Mouse (Mus musculus): ENCODE measurements around the gene BC049730.
"Not testable (repeated sequence)": the region's sequence is repeated elsewhere in the genome, so short reads cannot be mapped to it uniquely, and the experiment has no call there.

Gene BC049730

DNA sequence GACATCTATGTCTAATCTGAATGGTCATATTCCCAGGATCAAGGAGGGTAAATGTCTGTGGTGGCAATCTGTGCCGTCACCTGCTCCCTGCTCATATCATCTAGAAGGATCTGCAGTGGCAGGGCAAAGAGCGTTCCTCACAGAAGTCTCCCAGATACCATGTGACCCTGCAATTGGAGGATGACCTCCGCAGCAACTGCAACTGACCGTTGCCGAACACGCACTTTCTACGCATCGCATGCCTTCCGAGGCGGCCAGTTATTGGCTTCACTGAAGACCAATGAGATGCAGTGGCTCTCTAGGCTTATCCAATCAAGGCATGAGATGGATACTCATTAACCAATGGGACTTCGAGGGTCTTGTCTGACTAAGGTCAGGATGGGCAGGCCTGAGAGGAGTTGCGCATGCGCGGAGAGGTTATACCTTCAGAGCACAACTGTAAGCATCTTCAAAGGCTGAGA lies at the start of gene BC049730:
Gene BC049730 (plus strand): TSS at position 411 of the 461 bp plus-strand sequence.
- no peaks in the 10 kb centered on the region for H3K36me3 ChIP-seq (ENCODE audit: control insufficient read depth, insufficient read depth, low read length, poor library complexity, severe bottlenecking)
- no peaks in the 10 kb centered on the region for H3K27me3 ChIP-seq (ENCODE audit: control insufficient read depth, insufficient read depth, low read length, poor library complexity, severe bottlenecking)
- no peak for DNase-seq (ENCODE audit: low read depth, low spot score)

DNA sequence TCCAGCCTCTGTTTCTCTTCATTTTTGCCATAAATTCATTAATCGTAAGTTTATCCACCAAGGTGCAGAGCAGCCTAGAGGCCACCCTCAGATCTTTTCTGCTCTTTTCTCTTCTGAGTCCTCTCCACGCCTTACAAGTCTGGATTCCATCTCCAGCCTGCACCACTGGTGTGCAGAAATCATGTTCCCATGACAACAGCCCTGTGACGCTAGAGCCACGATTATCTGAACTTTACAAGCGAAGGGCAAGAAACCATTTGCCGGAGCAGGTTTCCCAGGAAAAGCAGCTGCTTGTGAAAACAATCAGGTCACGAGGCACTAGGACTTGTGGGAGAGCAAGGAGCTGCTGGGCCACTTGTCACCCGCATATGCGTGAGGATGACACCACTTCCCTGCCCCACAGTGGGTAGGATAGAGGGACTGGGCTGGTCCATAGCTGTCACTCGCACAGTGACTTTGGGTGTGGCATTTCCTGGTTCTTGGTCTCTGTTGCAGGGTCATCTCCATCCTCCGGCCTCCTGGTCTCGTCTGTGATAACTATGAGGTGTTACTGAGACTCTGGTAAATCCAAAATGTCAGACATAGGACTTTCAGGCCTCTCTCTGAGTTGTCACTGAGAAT lies 49.2 kb upstream of the BC049730 start:
- Histone ChIP-seq H3K36me3 (ENCODE audit: control insufficient read depth, insufficient read depth, low read length, poor library complexity, severe bottlenecking) (no peaks in the 10 kb centered on the region), H3K27me3 (ENCODE audit: control insufficient read depth, insufficient read depth, low read length, poor library complexity, severe bottlenecking) (no peaks in the 10 kb centered on the region)
- DNase-seq (ENCODE audit: low read depth, low spot score) = no peak

DNA sequence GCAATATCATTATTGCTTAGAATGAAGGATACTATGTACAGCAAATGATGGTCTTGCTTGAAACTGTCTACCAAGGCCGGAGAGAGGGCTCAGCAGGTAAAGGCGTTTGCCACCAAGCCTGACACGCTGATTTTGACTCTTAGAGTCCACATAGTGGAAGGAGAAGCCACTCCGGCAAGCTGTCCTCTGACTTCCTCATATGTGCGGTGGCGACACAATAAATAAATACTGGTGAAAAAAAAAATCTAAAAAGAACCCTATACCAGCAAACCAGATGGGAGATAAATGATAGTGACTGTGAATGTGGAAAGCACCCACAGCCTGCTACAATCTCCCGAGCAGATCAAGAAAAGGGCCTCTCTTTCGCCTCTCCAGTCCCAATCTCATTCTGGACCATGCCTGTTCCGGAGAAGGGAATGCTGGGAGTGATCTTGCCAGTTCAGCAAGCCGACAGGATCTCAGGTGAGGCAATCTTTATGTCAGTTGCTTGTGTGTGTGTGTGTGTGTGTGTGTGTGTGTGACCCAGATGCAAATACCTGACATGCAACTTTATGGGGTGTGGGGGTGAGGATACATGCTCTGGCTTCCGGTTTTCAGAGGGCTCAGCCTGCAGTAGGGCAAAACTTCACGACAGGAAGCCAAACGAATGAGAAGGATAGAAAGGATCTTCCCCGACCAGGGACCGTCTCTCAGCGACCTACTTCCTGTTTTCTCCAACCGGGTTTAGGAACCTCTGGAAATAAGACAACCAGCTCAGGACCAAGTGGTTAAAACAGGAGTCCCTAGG lies 47.7 kb upstream of the BC049730 start:
- no peaks in the 10 kb centered on the region for H3K27me3 ChIP-seq (ENCODE audit: control insufficient read depth, insufficient read depth, low read length, poor library complexity, severe bottlenecking)
- H3K36me3 ChIP-seq (ENCODE audit: control insufficient read depth, insufficient read depth, low read length, poor library complexity, severe bottlenecking) = no peaks in the 10 kb centered on the region
- DNase-seq (ENCODE audit: low read depth, low spot score) = peak; percentile 44

DNA sequence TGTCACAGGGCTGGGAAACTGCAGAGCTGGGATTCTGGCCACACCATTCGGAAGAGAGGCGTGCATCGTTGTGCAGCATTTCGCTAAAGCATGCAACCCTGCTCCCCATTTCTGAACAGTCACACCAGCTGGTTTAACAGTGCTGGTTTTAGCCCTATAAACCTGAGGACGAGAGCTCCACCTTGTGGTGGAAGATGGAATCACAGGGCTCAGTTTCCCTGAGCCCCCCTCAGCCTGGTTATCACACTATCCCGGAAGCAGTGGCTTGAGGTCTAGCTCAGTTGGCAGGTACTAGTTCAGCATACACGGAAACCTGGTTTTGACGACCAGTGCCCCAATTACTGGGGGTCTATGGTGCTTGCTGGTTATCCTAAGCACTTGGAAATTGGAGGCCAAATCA lies 46.5 kb upstream of the BC049730 start:
- peak; percentile 90 for DNase-seq (ENCODE audit: low read depth, low spot score)
- Histone ChIP-seq H3K36me3 (ENCODE audit: control insufficient read depth, insufficient read depth, low read length, poor library complexity, severe bottlenecking) (no peaks in the 10 kb centered on the region), H3K27me3 (ENCODE audit: control insufficient read depth, insufficient read depth, low read length, poor library complexity, severe bottlenecking) (no peaks in the 10 kb centered on the region)

DNA sequence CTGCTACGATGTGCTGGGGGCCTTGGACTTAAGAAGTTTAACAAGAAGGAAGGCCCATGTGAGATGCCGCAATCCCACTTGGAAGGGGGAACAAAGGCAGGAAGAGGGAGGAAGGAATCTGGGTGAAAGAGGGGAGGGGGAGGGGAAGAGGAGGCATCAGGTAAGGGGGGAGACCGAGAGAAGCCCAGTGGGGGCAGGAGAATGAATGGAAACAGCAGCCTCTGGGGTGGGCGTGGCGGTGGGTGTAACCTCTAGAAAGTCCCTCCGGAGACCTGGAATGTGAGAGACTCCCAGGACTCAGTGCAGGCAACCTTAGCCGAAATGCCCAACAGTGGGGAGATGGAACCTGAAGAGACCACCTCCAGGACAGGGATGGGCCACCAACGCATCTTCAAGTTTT lies 44.7 kb upstream of the BC049730 start:
- no peak for DNase-seq (ENCODE audit: low read depth, low spot score)
- no peaks in the 10 kb centered on the region for H3K27me3 ChIP-seq (ENCODE audit: control insufficient read depth, insufficient read depth, low read length, poor library complexity, severe bottlenecking)
- no peaks in the 10 kb centered on the region for H3K36me3 ChIP-seq (ENCODE audit: control insufficient read depth, insufficient read depth, low read length, poor library complexity, severe bottlenecking)

DNA sequence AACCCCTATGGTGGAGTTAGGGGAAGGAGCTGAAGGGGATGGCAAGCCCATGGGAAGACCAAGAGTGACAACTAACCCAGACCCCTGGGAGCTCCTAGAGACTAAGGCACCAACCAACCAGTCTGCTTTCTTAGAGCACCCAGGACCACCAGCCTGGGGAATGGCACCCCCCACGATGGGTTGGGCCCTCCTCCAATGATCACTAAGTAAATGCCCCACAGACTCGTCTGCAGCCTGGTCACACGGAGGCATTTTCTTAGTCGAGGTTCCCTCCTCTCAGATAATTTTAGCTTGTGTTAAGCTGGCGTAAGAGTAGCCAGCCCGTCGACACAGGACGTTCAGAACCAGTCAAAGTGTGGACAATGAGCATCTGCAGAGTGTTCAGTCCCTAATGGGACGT lies 44.1 kb upstream of the BC049730 start:
- Histone ChIP-seq H3K27me3 (ENCODE audit: control insufficient read depth, insufficient read depth, low read length, poor library complexity, severe bottlenecking) (no peaks in the 10 kb centered on the region), H3K36me3 (ENCODE audit: control insufficient read depth, insufficient read depth, low read length, poor library complexity, severe bottlenecking) (no peaks in the 10 kb centered on the region)
- no peak for DNase-seq (ENCODE audit: low read depth, low spot score)

DNA sequence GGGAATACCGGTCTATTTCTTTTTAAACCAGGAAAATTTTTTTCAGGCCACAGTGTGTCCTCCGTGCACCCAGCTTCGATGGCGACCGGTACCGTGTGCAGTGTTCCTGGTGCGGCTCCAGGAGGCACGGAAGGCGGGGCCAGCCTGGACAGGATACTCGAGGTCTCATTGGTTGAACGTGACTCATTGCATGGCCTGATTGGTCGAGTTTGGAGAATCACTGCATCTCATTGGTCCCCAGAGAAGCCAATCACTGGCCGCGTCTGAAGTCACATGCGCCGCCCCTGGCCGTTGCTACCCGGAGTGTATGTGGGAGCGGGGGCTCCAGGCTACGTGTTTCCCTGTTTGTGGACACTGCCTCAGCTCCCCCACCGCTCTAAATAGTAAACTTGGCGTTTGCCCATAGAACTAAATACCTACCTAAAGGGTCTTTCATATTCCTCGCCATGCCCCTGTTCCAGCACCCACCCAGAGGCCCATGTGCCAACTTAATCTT lies 37.0 kb upstream of the BC049730 start:
- DNase-seq (ENCODE audit: low read depth, low spot score) = no peak
- Histone ChIP-seq H3K36me3 (ENCODE audit: control insufficient read depth, insufficient read depth, low read length, poor library complexity, severe bottlenecking) (no peaks in the 10 kb centered on the region), H3K27me3 (ENCODE audit: control insufficient read depth, insufficient read depth, low read length, poor library complexity, severe bottlenecking) (no peaks in the 10 kb centered on the region)

DNA sequence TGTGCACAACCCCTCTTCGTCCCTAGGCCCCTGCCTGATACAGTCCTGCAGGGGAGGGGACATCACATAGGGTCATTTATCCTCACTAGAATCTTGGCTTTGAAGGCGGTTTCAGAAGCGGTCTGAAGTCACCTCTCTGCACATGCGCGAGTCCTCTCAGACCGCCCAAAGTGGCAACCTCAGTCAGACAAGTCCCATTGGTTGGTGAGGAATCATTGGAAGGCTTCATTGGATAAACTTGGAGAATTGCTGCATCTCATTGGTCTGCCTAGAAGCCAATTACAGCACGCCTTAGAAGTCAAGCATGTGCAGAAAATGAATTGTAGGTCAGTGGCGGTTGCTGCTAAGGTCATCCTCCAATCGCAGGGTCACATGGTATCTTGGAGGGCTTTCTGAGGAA lies 32.5 kb upstream of the BC049730 start, which contains the start of gene Tex101:
Gene Tex101 (minus strand): TSS at position 101 of the 400 bp plus-strand sequence.
- no peaks in the 10 kb centered on the region for H3K36me3 ChIP-seq (ENCODE audit: control insufficient read depth, insufficient read depth, low read length, poor library complexity, severe bottlenecking)
- H3K27me3 ChIP-seq (ENCODE audit: control insufficient read depth, insufficient read depth, low read length, poor library complexity, severe bottlenecking) = no peaks in the 10 kb centered on the region
- DNase-seq (ENCODE audit: low read depth, low spot score) = no peak

DNA sequence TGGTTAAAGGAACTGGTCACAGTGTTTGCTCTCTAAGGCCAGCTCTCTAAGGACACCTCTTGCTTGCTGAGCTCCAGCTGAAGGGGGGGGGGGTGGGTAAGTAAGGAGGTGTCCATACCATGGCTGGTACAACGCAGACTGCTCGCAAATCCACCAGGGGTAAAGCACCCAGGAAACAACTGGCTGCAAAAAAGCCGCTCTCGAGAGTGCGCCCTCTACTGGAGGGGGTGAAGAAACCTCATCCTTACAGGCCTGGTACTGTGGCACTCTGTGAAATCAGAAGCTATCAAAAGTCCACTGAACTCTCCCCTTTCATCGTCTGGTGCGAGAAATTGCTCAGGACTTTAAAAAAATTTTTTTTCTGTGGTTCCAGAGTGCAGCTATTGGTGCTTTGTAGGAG lies 24.9 kb upstream of the BC049730 start:
- not testable (repeated sequence) for H3K27me3 ChIP-seq (ENCODE audit: control insufficient read depth, insufficient read depth, low read length, poor library complexity, severe bottlenecking); H3K36me3 ChIP-seq (ENCODE audit: control insufficient read depth, insufficient read depth, low read length, poor library complexity, severe bottlenecking)
- DNase-seq (ENCODE audit: low read depth, low spot score) = peak; percentile 21

DNA sequence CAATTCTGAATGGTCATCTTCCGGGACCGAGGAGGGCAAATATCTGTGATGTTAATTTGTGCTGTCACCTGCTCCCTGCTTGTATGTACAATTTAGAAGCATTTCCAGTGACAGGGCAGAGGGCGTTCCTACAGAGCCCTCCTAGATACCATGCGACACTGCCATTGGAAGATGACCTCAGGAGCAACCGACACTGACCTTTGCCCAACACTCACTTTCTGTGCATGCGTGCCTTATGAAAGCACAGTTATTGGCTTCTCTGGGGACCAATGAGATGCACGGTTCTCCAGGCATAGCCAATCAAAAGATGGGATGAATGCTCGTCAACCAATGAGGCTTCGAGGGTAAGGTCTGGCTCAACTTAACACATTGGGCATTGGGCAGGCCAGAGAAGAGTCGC lies 21.5 kb upstream of the BC049730 start:
- DNase-seq (ENCODE audit: low read depth, low spot score) = not testable (repeated sequence)

DNA sequence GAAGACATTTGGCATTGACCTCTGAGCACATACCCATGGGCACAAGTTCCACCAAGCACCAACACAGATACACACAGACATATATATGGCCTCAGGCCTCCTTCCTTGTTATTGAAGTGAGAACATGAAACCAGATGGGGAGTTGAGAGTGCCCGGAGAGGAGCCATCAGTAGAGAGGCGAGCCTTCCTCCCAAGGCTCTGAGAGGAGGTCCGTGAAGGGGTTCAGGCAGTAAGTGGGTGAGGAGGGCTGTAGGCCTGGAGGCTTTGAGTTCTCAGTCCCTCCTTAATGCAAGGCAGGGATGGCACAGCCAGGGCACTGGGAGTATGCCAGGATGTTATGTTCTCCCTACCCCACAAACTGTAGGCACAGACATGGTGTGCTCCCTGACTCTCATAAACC lies 16.3 kb upstream of the BC049730 start:
- not testable (repeated sequence) for H3K27me3 ChIP-seq (ENCODE audit: control insufficient read depth, insufficient read depth, low read length, poor library complexity, severe bottlenecking); DNase-seq (ENCODE audit: low read depth, low spot score); H3K36me3 ChIP-seq (ENCODE audit: control insufficient read depth, insufficient read depth, low read length, poor library complexity, severe bottlenecking)

More for the DNA sequence above, 21.5 kb upstream of the BC049730 start:
- H3K36me3 ChIP-seq (ENCODE audit: control insufficient read depth, insufficient read depth, low read length, poor library complexity, severe bottlenecking); H3K27me3 ChIP-seq (ENCODE audit: control insufficient read depth, insufficient read depth, low read length, poor library complexity, severe bottlenecking): not testable (repeated sequence)

DNA sequence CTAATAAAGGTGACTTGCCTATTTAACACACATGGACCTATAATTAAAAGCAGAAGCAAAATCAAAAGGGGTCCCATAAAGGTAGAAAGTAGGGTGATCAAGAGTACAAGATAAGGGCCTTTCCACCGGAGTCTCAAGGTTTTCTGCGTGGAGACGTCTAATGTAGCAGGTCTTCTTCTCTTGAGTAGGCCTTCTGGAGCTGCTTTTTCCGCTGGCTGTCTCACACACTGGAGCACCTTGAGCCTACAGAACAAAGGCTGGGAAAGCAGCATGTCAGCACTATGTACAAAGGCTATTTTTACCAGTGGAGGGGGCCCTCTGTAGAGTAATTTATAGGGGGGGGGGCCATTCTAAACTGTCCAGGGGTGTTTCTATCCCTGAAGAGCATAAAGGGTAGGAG lies 11.2 kb upstream of the BC049730 start:
- H3K27me3 ChIP-seq (ENCODE audit: control insufficient read depth, insufficient read depth, low read length, poor library complexity, severe bottlenecking); DNase-seq (ENCODE audit: low read depth, low spot score); H3K36me3 ChIP-seq (ENCODE audit: control insufficient read depth, insufficient read depth, low read length, poor library complexity, severe bottlenecking): not testable (repeated sequence)

DNA sequence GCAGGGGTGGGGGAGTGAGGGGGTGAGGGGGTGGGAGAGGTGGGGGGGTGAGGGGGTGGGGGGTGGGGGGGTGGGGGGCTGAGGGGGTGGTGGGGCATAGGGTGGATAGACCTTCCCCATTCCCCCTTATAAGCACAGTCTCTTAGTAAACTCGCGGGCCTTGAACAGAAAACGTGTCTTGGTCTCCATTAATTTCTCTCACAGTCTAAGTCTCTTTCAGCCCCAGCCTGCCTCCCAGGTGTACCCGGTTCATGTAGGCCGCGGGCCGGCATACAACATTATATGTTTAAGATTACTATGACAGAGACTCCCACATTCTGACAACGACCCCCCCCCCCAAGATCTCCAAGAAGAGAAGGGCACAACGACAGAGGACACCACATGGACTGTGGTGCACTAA lies 6.2 kb upstream of the BC049730 start:
- not testable (repeated sequence) for H3K27me3 ChIP-seq (ENCODE audit: control insufficient read depth, insufficient read depth, low read length, poor library complexity, severe bottlenecking); H3K36me3 ChIP-seq (ENCODE audit: control insufficient read depth, insufficient read depth, low read length, poor library complexity, severe bottlenecking); DNase-seq (ENCODE audit: low read depth, low spot score)

DNA sequence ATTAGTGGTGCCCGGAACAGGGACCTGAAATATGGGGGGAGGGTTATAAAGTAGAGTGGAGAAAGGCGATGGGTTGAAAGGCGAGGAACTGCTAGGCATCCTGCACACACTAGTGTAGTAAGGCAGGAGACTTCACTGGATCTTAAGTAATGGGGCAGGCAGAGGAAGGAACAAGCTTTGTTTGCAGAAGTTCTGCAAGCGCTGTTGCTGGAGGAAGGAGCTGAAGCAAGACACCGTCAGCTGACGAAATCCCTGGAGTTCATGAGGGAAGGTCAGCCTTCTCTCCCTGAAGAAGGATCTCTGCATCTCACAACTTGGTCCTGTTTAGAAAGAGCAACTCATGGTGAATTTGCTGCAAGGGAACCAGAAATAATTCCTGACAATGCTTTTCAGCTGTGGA lies 6.0 kb downstream of the BC049730 start:
- no peak for DNase-seq (ENCODE audit: low read depth, low spot score)
- Histone ChIP-seq H3K36me3 (ENCODE audit: control insufficient read depth, insufficient read depth, low read length, poor library complexity, severe bottlenecking) (no peaks in the 10 kb centered on the region), H3K27me3 (ENCODE audit: control insufficient read depth, insufficient read depth, low read length, poor library complexity, severe bottlenecking) (no peaks in the 10 kb centered on the region)

DNA sequence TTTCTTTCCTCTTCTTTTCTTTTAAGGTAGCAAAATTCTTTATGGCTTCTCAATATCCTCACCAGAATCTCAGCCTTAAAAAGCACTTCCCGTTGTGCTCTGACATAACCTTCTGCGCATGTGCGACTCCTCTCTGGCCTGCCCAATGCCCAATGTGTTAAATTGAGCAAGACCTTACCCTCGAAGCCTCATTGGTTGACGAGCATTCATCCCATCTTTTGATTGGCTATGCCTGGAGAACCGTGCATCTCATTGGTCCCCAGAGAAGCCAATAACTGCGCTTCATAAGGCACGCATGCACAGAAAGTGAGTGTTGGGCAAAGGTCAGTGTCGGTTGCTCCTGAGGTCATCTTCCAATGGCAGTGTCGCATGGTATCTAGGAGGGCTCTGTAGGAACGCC lies 17.8 kb downstream of the BC049730 start, which contains the start of gene Gm4763:
Gene Gm4763 (minus strand): TSS at position 101 of the 400 bp plus-strand sequence.
- H3K27me3 ChIP-seq (ENCODE audit: control insufficient read depth, insufficient read depth, low read length, poor library complexity, severe bottlenecking); DNase-seq (ENCODE audit: low read depth, low spot score); H3K36me3 ChIP-seq (ENCODE audit: control insufficient read depth, insufficient read depth, low read length, poor library complexity, severe bottlenecking): not testable (repeated sequence)
